Mouse (Mus musculus) hindbrain, embryonic 16.5 days (tissue): ENCODE measurements around the gene Coq8a. TPM values are rescaled to one million over a fixed set of nuclear protein-coding genes. Genes with fewer than 3 reads are reported as not detected.

ENCODE experiments used
- ATAC-seq: fragments of 200-750 bp; cut with Nextera tagmentation; 2 replicates; pipeline ENCODE4 v1.8.0; 2017; ENCODE audit warnings: moderate TSS enrichment, moderate library complexity
- H3K27ac ChIP-seq: fragments of 300-500 bp; sonication (generic); 2 replicates; pipeline ENCODE4 v1.5.1; 2014; ENCODE audit warnings: low read depth, mild to moderate bottlenecking, control low read depth, low read length, moderate library complexity
- H3K27me3 ChIP-seq: fragments of 300-500 bp; sonication (generic); replicated peaks from 2 replicates; pipeline ENCODE4 v1.6.1; 2014; ENCODE audit warnings: low read length; ENCODE audit not compliant: control insufficient read depth, insufficient read depth
- H3K36me3 ChIP-seq: fragments of 300-500 bp; sonication (generic); 2 replicates; pipeline ENCODE4 v1.6.1; 2014; ENCODE audit warnings: mild to moderate bottlenecking, low read length, moderate library complexity, mixed read lengths; ENCODE audit not compliant: control insufficient read depth, insufficient read depth
- H3K4me1 ChIP-seq: fragments of 300-500 bp; sonication (generic); 2 replicates; pipeline ENCODE4 v1.6.1; 2014; ENCODE audit warnings: low read depth, low read length; ENCODE audit not compliant: control insufficient read depth, insufficient read depth
- H3K4me2 ChIP-seq: fragments of 300-500 bp; sonication (generic); 2 replicates; pipeline ENCODE4 v1.6.1; 2014; ENCODE audit warnings: mild to moderate bottlenecking, low read length, control low read depth, moderate library complexity
- H3K4me3 ChIP-seq: fragments of 300-500 bp; sonication (generic); 2 replicates; pipeline ENCODE4 v1.5.1; 2014; ENCODE audit warnings: mild to moderate bottlenecking, low read length, control low read depth, moderate library complexity
- H3K9ac ChIP-seq: fragments of 300-500 bp; sonication (generic); 2 replicates; pipeline ENCODE4 v1.6.1; 2014; ENCODE audit warnings: low read depth, mild to moderate bottlenecking, control low read depth, low read length, moderate library complexity
- H3K9me3 ChIP-seq: fragments of 300-500 bp; sonication (generic); 2 replicates; pipeline ENCODE4 v1.6.1; 2014; ENCODE audit warnings: mild to moderate bottlenecking, low read length, moderate library complexity; ENCODE audit not compliant: control insufficient read depth
- WGBS: fragments of 180-500 bp; shearing (Covaris S2); extraction: QIAGEN DNeasy Blood & Tissue Kit; methylation state at CpG from one replicate; pipeline ENCODE4 v1.1.7; 2014; 5-methylcytosine and 5-hydroxymethylcytosine counted together
- polyA plus RNA-seq: library from polyadenylated mRNA; unstranded; fragments of >200 nt; fragmentation: Nextera tagmentation; extraction: Ambion mirVana; gene quantifications from 2 replicates; pipeline ENCODE4 v1.2.1, GENCODE M21; 2015

The Coq8a gene
- polyA plus RNA-seq, 1 experiment from 2014 or later, result 5.9 TPM

DNA sequence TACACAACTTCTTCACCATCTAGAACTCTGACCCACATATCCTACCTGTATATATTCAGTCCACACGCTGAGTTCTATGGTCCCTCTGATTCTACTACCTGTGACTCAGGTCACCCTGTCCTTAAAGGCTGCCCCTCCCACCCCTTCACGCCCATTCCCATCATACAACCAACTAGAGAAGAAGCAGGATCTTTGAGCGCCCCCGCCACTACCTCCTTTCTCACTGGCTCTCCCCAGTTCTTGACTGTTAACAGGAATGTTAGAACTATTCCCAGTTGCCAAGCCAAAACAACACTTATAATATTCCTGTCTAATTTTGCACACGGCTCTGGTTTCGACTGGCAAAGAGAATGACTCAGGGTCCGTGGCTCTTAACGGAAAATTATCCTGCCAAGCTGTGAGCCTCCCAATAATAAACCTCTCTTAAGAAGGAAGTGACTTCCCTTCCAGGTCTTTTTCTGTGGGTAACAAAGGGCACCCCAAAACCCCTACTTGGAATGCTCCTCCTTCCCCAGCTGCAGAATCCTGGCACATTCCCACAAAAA is 5.9 kb downstream of the Coq8a start:
- no peak for ATAC-seq

DNA sequence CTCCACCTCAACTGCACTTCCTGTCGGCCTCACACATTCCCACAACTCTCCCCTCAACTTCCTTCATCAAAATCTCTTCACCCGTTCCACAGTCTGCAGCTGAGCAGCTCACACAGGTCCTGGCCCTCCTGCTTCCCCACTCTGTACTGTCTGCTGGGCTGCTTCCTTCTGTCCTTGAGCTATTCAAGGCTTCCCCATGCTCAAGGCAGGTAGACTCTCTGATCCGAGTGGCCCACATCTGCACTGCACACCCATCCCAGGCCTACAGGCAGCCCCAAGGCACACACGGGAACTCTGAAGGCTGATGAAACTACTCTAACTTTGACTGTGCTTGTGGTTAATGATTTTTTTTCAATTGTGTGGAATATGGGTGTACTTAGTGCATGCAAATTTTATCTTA is 6.5 kb downstream of the Coq8a start:
- 60% methylated on average over 4 of the region's 4 CpGs for WGBS
- H3K4me3 ChIP-seq, result no peak overlapping the region
- no peak overlapping the region for H3K9ac ChIP-seq

More for the DNA sequence above, 5.9 kb downstream of the Coq8a start:
- Histone ChIP-seq H3K9ac (no peak overlapping the region), H3K4me3 (no peak overlapping the region), H3K9me3 (no peaks in the 10 kb centered on the region), H3K27me3 (no peaks in the 10 kb centered on the region), H3K4me2 (no peak overlapping the region), H3K36me3 (no peaks in the 10 kb centered on the region), H3K27ac (no peak overlapping the region), H3K4me1 (peaks cover 7% of the 10 kb centered on the region)
- WGBS, result 79% methylated on average over 8 of the region's 8 CpGs

DNA sequence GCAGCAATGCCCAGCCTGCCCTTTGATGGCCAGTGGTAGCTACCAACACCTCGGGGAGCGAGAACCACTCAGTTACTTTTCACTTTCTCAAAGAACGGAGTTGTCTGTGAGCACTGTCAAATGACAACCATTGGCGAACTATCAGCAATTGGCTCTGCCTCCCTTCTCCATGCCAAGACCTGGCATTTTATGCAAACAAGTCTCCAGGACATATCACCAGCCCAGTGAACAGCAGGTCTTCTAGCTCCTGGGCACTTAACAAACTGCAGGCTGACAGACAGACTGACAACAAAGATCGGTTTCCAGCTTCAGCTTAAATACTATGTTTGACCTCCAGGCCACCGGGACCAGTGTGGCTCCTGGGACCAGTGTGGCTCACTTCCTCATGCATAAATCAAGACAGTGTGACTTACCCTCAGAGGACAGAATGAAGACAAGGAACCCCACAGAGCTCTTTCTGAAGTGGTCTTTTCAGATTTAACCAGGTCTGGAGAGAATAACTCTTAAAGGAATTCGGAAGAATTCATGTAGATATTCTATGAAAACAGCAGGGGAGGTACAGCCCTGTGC is 7.7 kb downstream of the Coq8a start:
- Histone ChIP-seq H3K36me3 (no peaks in the 10 kb centered on the region), H3K27me3 (no peaks in the 10 kb centered on the region), H3K9ac (no peak overlapping the region), H3K4me2 (no peak overlapping the region), H3K4me1 (peaks cover 7% of the 10 kb centered on the region), H3K9me3 (no peaks in the 10 kb centered on the region), H3K27ac (no peak overlapping the region), H3K4me3 (no peak overlapping the region)
- ATAC-seq, result no peak
- 61% methylated on average over 7 of the region's 7 CpGs for WGBS

More for the DNA sequence above, 6.5 kb downstream of the Coq8a start:
- no peaks in the 10 kb centered on the region for H3K9me3 ChIP-seq
- no peak for ATAC-seq
- no peaks in the 10 kb centered on the region for H3K36me3 ChIP-seq
- H3K27me3 ChIP-seq, result no peaks in the 10 kb centered on the region
- no peak overlapping the region for H3K27ac ChIP-seq
- H3K4me1 ChIP-seq, result peaks cover 7% of the 10 kb centered on the region
- no peak overlapping the region for H3K4me2 ChIP-seq

DNA sequence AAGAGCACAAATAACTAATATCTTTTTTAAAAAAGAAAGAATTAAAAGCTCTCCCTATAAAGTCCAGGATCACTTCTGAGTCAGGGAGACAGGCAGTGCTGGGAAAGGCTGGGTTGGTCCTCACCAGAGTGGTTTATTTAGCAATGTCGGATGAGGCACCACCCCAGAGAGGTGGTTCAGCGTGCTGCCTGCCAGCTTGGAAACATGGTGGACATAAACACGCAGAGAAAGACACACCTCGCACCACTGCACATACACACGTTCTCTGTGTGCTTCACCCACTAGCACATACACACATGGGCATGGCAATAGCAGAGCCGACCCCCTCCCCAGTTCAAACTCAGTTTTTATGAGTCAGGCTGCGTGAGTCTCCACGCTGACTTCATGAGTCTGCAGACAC is 8.3 kb downstream of the Coq8a start:
- Histone ChIP-seq H3K9me3 (no peaks in the 10 kb centered on the region), H3K4me3 (no peak overlapping the region), H3K36me3 (no peaks in the 10 kb centered on the region), H3K27ac (no peak overlapping the region), H3K4me2 (no peak overlapping the region), H3K4me1 (peaks cover 7% of the 10 kb centered on the region), H3K27me3 (no peaks in the 10 kb centered on the region), H3K9ac (no peak overlapping the region)
- 87% methylated on average over 8 of the region's 8 CpGs for WGBS
- no peak for ATAC-seq

DNA sequence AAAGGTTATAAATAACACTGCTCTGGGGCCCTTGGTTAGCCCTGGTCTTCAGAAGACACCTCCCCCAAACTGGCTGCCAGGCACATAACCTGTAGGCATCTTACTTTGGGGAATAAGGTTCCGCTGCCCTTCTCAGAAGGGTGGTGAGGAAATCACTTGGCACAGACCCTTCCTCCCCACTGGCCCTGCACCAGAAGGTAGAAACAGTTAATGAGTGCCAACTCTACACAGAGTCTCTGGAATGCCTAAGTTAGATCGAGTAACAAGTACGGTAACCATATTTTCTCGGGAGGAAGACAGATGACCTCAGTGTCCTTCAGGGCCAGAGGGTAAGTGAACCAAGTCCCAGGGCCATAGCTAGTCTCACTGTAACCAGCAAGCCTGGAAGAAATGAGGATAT is 10.5 kb downstream of the Coq8a start:
- WGBS, result 92% methylated on average over 4 of the region's 4 CpGs
- no peaks in the 10 kb centered on the region for H3K4me1 ChIP-seq
- no peak overlapping the region for H3K4me2 ChIP-seq
- H3K27me3 ChIP-seq, result no peaks in the 10 kb centered on the region
- no peaks in the 10 kb centered on the region for H3K36me3 ChIP-seq
- H3K9me3 ChIP-seq, result no peaks in the 10 kb centered on the region
- H3K4me3 ChIP-seq, result no peak overlapping the region
- no peak overlapping the region for H3K9ac ChIP-seq
- no peak overlapping the region for H3K27ac ChIP-seq
- ATAC-seq, result no peak

DNA sequence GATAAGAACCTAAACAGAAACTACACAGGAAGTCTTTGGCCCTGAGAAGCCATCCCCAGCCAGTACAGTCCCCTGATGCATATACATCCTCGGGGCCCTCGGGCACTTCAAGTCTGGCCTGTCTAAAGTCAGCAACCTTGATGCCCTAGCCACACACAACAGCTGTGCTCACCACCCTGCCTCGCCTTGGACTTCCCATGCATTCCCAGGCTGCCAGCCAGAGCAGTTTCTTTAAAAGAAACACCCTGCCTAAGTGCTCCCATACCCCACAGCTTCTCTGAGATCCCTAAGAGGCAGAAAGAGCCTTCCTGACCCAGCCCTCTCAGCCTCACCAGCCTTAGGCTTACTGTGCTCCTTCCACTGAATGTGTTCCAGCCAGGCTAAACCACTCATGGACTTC is 13.0 kb downstream of the Coq8a start:
- H3K27ac ChIP-seq, result no peak overlapping the region
- no peaks in the 10 kb centered on the region for H3K4me1 ChIP-seq
- H3K27me3 ChIP-seq, result no peaks in the 10 kb centered on the region
- no peak overlapping the region for H3K4me3 ChIP-seq
- ATAC-seq, result no peak
- H3K4me2 ChIP-seq, result no peak overlapping the region
- H3K9me3 ChIP-seq, result no peaks in the 10 kb centered on the region
- H3K36me3 ChIP-seq, result no peaks in the 10 kb centered on the region
- WGBS, result 78% methylated on average over 3 of the region's 3 CpGs
- no peak overlapping the region for H3K9ac ChIP-seq

DNA sequence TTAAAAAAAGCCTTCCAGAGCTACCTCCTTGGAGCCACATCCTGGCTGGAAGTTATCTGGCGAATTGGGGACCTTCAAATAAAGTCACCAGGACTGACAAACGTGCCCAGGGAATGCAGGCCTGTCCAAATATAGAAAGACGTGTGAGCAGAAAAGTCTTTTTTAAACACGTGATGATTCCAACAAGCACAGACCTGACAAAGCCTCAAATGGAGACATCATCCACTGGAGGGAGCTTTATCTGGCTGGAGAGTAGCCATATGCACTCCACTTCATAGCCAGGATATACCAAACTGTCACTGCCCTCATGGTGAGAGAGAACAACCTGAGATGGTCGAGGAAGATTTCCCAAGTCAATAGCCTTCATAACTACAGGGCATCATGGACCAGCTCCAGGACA is 13.5 kb downstream of the Coq8a start:
- Histone ChIP-seq H3K9ac (no peak overlapping the region), H3K4me2 (no peak overlapping the region), H3K4me1 (no peaks in the 10 kb centered on the region), H3K27me3 (no peaks in the 10 kb centered on the region), H3K9me3 (no peaks in the 10 kb centered on the region), H3K36me3 (no peaks in the 10 kb centered on the region), H3K27ac (no peak overlapping the region), H3K4me3 (no peak overlapping the region)
- WGBS, result 67% methylated on average over 5 of the region's 5 CpGs
- no peak for ATAC-seq

DNA sequence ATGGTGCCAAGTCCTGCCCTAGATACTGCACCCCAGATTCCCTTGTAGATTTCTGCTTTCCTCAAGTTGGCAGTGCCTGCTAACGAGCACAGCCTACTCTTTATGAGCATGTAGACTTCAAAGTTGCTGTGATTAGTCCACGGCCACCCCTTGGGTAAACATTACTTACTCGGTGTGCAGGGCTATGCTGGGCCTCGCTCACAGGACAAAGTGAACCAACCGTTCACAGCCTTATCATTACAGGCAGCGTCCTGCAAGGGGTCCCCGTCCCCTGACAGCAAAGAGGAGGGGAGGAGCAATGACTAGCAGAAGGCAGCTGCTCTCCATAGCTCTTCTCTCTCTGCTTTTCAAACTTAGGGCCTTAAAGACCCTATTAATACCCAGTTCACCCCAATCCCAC is 14.6 kb downstream of the Coq8a start:
- H3K27me3 ChIP-seq, result no peaks in the 10 kb centered on the region
- WGBS, result 71% methylated on average over 7 of the region's 7 CpGs

DNA sequence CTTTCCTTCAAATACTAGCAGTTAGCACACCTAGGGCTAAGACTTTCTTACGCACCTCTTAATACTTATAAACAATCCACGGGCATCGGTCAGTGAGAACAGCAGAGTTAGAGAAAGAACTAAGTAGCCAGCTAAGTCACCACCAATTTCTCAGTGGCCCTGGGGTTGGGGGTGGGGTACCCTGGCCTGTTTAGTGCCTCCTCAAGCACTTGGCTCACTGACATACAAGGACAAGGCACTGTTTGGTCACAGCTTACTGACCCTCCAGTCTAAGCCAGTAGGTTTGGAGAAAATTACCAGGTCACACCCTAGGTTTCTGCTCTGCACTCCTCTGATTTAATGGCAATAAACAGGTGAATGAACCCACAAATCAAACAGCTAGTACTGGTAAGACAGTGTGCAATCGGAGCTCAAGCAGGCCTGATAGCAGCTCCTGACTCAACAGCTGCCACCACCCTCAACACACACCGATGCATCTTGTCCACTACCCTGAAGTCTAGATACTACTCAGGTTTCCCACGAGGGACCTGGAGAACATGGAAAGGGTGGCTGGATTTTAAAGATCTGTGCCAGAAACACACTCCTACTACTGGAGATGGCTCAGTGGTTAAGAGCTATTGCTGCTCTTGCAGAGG is 15.8 kb downstream of the Coq8a start:
- ATAC-seq, result no peak
- WGBS, result 95% methylated on average over 6 of the region's 6 CpGs

More for the DNA sequence above, 14.6 kb downstream of the Coq8a start:
- H3K9me3 ChIP-seq, result no peaks in the 10 kb centered on the region
- no peaks in the 10 kb centered on the region for H3K4me1 ChIP-seq
- ATAC-seq, result no peak
- no peak overlapping the region for H3K4me3 ChIP-seq
- no peak overlapping the region for H3K9ac ChIP-seq
- no peak overlapping the region for H3K27ac ChIP-seq
- no peak overlapping the region for H3K4me2 ChIP-seq
- H3K36me3 ChIP-seq, result no peaks in the 10 kb centered on the region

More for the DNA sequence above, 15.8 kb downstream of the Coq8a start:
- Histone ChIP-seq H3K9ac (no peak overlapping the region), H3K4me1 (no peaks in the 10 kb centered on the region), H3K36me3 (no peaks in the 10 kb centered on the region), H3K9me3 (no peaks in the 10 kb centered on the region), H3K4me3 (no peak overlapping the region), H3K4me2 (no peak overlapping the region), H3K27me3 (no peaks in the 10 kb centered on the region), H3K27ac (no peak overlapping the region)
